Mouse (Mus musculus) right cerebral cortex, postnatal 4 days (tissue): Measurements from ENCODE around the gene Cyp2d26.
A peak's percentile ranks its signal among the peaks of the same experiment; 100 is the strongest.
"Not testable (repeated sequence)": the region's sequence is repeated elsewhere in the genome, so short reads cannot be mapped to it uniquely, and the experiment has no call there.

Experiments used
- DNase-seq: peaks from one replicate; pipeline ENCODE4 v3.0.0-alpha.2; 2022

Cyp2d26 gene

GRCm38 (mm10) chr15:82794277-82794676, at the start of gene Cyp2d26:
Cyp2d26 (minus strand) TSS chr15:82794294.
- DNase-seq = no peak

GRCm38 (mm10) chr15:82839146-82839545, 45.1 kb upstream of the Cyp2d26 start:
- DNase-seq = no peak

GRCm38 (mm10) chr15:82829917-82830316, 35.8 kb upstream of the Cyp2d26 start:
- DNase-seq = no peak

- DNase-seq = no peak
These were observed 31.8 kb upstream of the Cyp2d26 start for GRCm38 (mm10) chr15:82825866-82826265.

GRCm38 (mm10) chr15:82822347-82822746, 28.3 kb upstream of the Cyp2d26 start:
- DNase-seq = no peak

GRCm38 (mm10) chr15:82821657-82822056, 27.6 kb upstream of the Cyp2d26 start:
- no peak for DNase-seq

GRCm38 (mm10) chr15:82815296-82815695, 21.2 kb upstream of the Cyp2d26 start:
- no peak for DNase-seq

GRCm38 (mm10) chr15:82814806-82815205, 20.7 kb upstream of the Cyp2d26 start:
- DNase-seq = peak; percentile 61

- DNase-seq = no peak
These were observed 20.2 kb upstream of the Cyp2d26 start for GRCm38 (mm10) chr15:82814321-82814720.

- DNase-seq = no peak
These were observed 16.5 kb upstream of the Cyp2d26 start for GRCm38 (mm10) chr15:82810556-82810955.

GRCm38 (mm10) chr15:82809511-82809910, 15.4 kb upstream of the Cyp2d26 start:
- no peak for DNase-seq

GRCm38 (mm10) chr15:82806969-82807763, 13.1 kb upstream of the Cyp2d26 start:
- DNase-seq = no peak

- peak; percentile 97 for DNase-seq
These were observed 10.9 kb upstream of the Cyp2d26 start for GRCm38 (mm10) chr15:82804708-82805639.

- no peak for DNase-seq
These were observed 1.9 kb upstream of the Cyp2d26 start for GRCm38 (mm10) chr15:82795936-82796440.

GRCm38 (mm10) chr15:82793868-82794267, 226 bp downstream of the Cyp2d26 start:
- no peak for DNase-seq

GRCm38 (mm10) chr15:82793454-82793853, 640 bp downstream of the Cyp2d26 start:
- no peak for DNase-seq

- DNase-seq = no peak
These were observed 1.5 kb downstream of the Cyp2d26 start for GRCm38 (mm10) chr15:82792566-82792965.

- DNase-seq = no peak
These were observed 9.5 kb downstream of the Cyp2d26 start for GRCm38 (mm10) chr15:82784581-82784980.

- no peak for DNase-seq
These were observed 10.3 kb downstream of the Cyp2d26 start for GRCm38 (mm10) chr15:82783800-82784199.

- DNase-seq = not testable (repeated sequence)
These were observed 16.2 kb downstream of the Cyp2d26 start for GRCm38 (mm10) chr15:82777856-82778255.

- DNase-seq = no peak
These were observed 28.2 kb downstream of the Cyp2d26 start for GRCm38 (mm10) chr15:82765943-82766342.

GRCm38 (mm10) chr15:82764881-82765280, 29.2 kb downstream of the Cyp2d26 start:
- no peak for DNase-seq

- DNase-seq = no peak
These were observed 30.3 kb downstream of the Cyp2d26 start, which contains the start of gene Cyp2d40 for GRCm38 (mm10) chr15:82763631-82764420. Cyp2d40 (minus strand) TSS chr15:82764183.
